Mouse (Mus musculus): Measurements from ENCODE around the gene Kctd13. TPM values are rescaled to one million over a fixed set of nuclear protein-coding genes. Genes with fewer than 3 reads are reported as not detected.

Gene Kctd13
- total RNA-seq, 2 experiments from 2014 or later, result 150 to 160 TPM

GRCm38 (mm10) chr7:126941171-126941570, 12.5 kb downstream of the Kctd13 start:
- DNase-seq (ENCODE audit: extremely low spot score in 1 of 2, low spot score in 1 of 2), result no peak

GRCm38 (mm10) chr7:126941801-126942200, 13.1 kb downstream of the Kctd13 start:
- DNase-seq (ENCODE audit: extremely low spot score in 1 of 2, low spot score in 1 of 2), result no peak

- no peak for DNase-seq (ENCODE audit: extremely low spot score in 1 of 2, low spot score in 1 of 2)
Measured at GRCm38 (mm10) chr7:126946530-126946929, 17.9 kb downstream of the Kctd13 start.

- DNase-seq (ENCODE audit: extremely low spot score in 1 of 2, low spot score in 1 of 2), result no peak
Measured at GRCm38 (mm10) chr7:126948626-126949025, 19.9 kb downstream of the Kctd13 start.

GRCm38 (mm10) chr7:126949403-126949792, 20.7 kb downstream of the Kctd13 start, which contains the start of gene Asphd1:
Gene Asphd1 (minus strand): TSS chr7:126949582.
- peak in 1 of 2 experiments; percentile 51 for DNase-seq (ENCODE audit: extremely low spot score in 1 of 2, low spot score in 1 of 2)

GRCm38 (mm10) chr7:126949793-126950646, 21.3 kb downstream of the Kctd13 start, which contains the start of gene Sez6l2:
Gene Sez6l2 (plus strand): TSS chr7:126950563.
- peak; percentile 77 to 78 for DNase-seq (ENCODE audit: extremely low spot score in 1 of 2, low spot score in 1 of 2)

GRCm38 (mm10) chr7:126950647-126951615, 22.3 kb downstream of the Kctd13 start:
- DNase-seq (ENCODE audit: extremely low spot score in 1 of 2, low spot score in 1 of 2), result no peak

GRCm38 (mm10) chr7:126951741-126952140, 23.1 kb downstream of the Kctd13 start:
- DNase-seq (ENCODE audit: extremely low spot score in 1 of 2, low spot score in 1 of 2), result no peak

- no peak for DNase-seq (ENCODE audit: extremely low spot score in 1 of 2, low spot score in 1 of 2)
Measured at GRCm38 (mm10) chr7:126952646-126953045, 24.0 kb downstream of the Kctd13 start.

GRCm38 (mm10) chr7:126955125-126955524, 26.4 kb downstream of the Kctd13 start:
- DNase-seq (ENCODE audit: extremely low spot score in 1 of 2, low spot score in 1 of 2), result no peak

GRCm38 (mm10) chr7:126959780-126960179, 31.1 kb downstream of the Kctd13 start:
- DNase-seq (ENCODE audit: extremely low spot score in 1 of 2, low spot score in 1 of 2), result no peak

- no peak for DNase-seq (ENCODE audit: extremely low spot score in 1 of 2, low spot score in 1 of 2)
Measured at GRCm38 (mm10) chr7:126961095-126961494, 32.4 kb downstream of the Kctd13 start.

- no peak for DNase-seq (ENCODE audit: extremely low spot score in 1 of 2, low spot score in 1 of 2)
Measured at GRCm38 (mm10) chr7:126961965-126962364, 33.3 kb downstream of the Kctd13 start.

GRCm38 (mm10) chr7:126963548-126964286, 35.0 kb downstream of the Kctd13 start:
- DNase-seq (ENCODE audit: extremely low spot score in 1 of 2, low spot score in 1 of 2), result no peak

GRCm38 (mm10) chr7:126965568-126965967, 36.9 kb downstream of the Kctd13 start:
- no peak for DNase-seq (ENCODE audit: extremely low spot score in 1 of 2, low spot score in 1 of 2)

- no peak for DNase-seq (ENCODE audit: extremely low spot score in 1 of 2, low spot score in 1 of 2)
Measured at GRCm38 (mm10) chr7:126967361-126967760, 38.7 kb downstream of the Kctd13 start.

- DNase-seq (ENCODE audit: extremely low spot score in 1 of 2, low spot score in 1 of 2), result no peak
Measured at GRCm38 (mm10) chr7:126975493-126975892, 46.8 kb downstream of the Kctd13 start.

- no peak for DNase-seq (ENCODE audit: extremely low spot score in 1 of 2, low spot score in 1 of 2)
Measured at GRCm38 (mm10) chr7:126975893-126975949, 47.0 kb downstream of the Kctd13 start, which contains the start of gene Cdipt. Gene Cdipt (plus strand): TSS chr7:126975914.

GRCm38 (mm10) chr7:126975950-126976866, 47.5 kb downstream of the Kctd13 start, which contains the start of gene Cdiptos:
Gene Cdiptos (minus strand): TSS chr7:126976098.
- peak; percentile 95 to 100 for DNase-seq (ENCODE audit: extremely low spot score in 1 of 2, low spot score in 1 of 2)
